Mouse (Mus musculus) small intestine, adult 2 months (tissue): ENCODE measurements around the gene Ppargc1a.

Experiments used
- CTCF ChIP-seq: fragments of 200-500 bp; IDR thresholded peaks from 2 replicates; pipeline ENCODE4 v1.5.1; 2012; ENCODE audit warnings: low read depth, mild to moderate bottlenecking, control low read depth, inconsistent platforms, low read length, moderate library complexity, mixed read lengths; ENCODE audit not compliant: insufficient replicate concordance, insufficient read length; ENCODE audit errors: extremely low read depth
- POLR2A ChIP-seq: fragments of 200-500 bp; IDR thresholded peaks from 2 replicates; pipeline ENCODE4 v1.6.1; 2012; ENCODE audit warnings: low read depth, mild to moderate bottlenecking, control low read depth, inconsistent platforms, low read length, moderate library complexity

- TF ChIP-seq CTCF, result no peak
- TF ChIP-seq POLR2A, result no peak
Observed at GRCm38 (mm10) chr5:51568198-51568690, 718 bp upstream of the Ppargc1a start.
